Mouse (Mus musculus) spleen, adult 2 months (tissue): ENCODE results near the gene Hist1h2bg. TPM values are rescaled to one million over a fixed set of nuclear protein-coding genes. Genes with fewer than 3 reads are reported as not detected.
"Not testable (repeated sequence)": the region's sequence is repeated elsewhere in the genome, so short reads cannot be mapped to it uniquely, and the experiment has no call there.

ENCODE experiments used
- DNase-seq, 2 experiments: peaks; one replicate each; pipeline versions ENCODE4 v3.0.0 to v3.0.0-alpha.2; 2012 to 2021; ENCODE audit warnings: low spot score in 2 of 2, low read depth in 1 of 2
- H3K27ac ChIP-seq: fragments of 200-500 bp; 2 replicates; pipeline ENCODE4 v1.5.1; 2012; ENCODE audit warnings: low read length, inconsistent platforms; ENCODE audit not compliant: insufficient read depth
- H3K27me3 ChIP-seq: fragments of 200-500 bp; 2 replicates; pipeline ENCODE4 v1.6.1; 2012; ENCODE audit warnings: mild to moderate bottlenecking, moderate library complexity, low read length, inconsistent platforms; ENCODE audit not compliant: control insufficient read depth, insufficient read depth
- H3K36me3 ChIP-seq: fragments of 200-500 bp; 2 replicates; pipeline ENCODE4 v1.6.1; 2012; ENCODE audit warnings: mild to moderate bottlenecking, low read length, inconsistent platforms; ENCODE audit not compliant: control insufficient read depth, insufficient read depth
- H3K4me1 ChIP-seq: fragments of 200-500 bp; 2 replicates; pipeline ENCODE4 v1.6.1; 2011; ENCODE audit warnings: inconsistent platforms; ENCODE audit not compliant: control insufficient read depth, insufficient read depth, insufficient read length
- H3K4me3 ChIP-seq: fragments of 200-500 bp; 2 replicates; pipeline ENCODE4 v1.5.1; 2011; ENCODE audit warnings: mild to moderate bottlenecking, inconsistent platforms; ENCODE audit not compliant: insufficient read depth, insufficient read length; ENCODE audit errors: extremely low read depth
- CTCF ChIP-seq: fragments of 200-500 bp; IDR thresholded peaks from 2 replicates; pipeline ENCODE4 v1.5.1; 2011; ENCODE audit warnings: mild to moderate bottlenecking, inconsistent platforms; ENCODE audit not compliant: insufficient read depth, insufficient read length, insufficient replicate concordance; ENCODE audit errors: extremely low read depth
- POLR2A ChIP-seq: fragments of 200-500 bp; IDR thresholded peaks from 2 replicates; pipeline ENCODE4 v1.6.1; 2011; ENCODE audit warnings: low read depth, low read length, inconsistent platforms
- WGBS: fragments of 180-500 bp; shearing (Covaris S2); methylation state at CpG from one replicate; pipeline ENCODE4 v1.1.7; 2018; 5-methylcytosine and 5-hydroxymethylcytosine counted together
- polyA plus RNA-seq: library from polyadenylated mRNA; depleted of rRNA; stranded (reverse); fragments of >200 nt; gene quantifications from 2 replicates; pipeline ENCODE4 v1.2.3, GENCODE M21; 2012

Gene Hist1h2bg
- polyA plus RNA-seq, 1 experiment = 57.5 TPM

- Histone ChIP-seq H3K4me3 (no peak overlapping the region), H3K27me3 (no peaks in the 10 kb centered on the region), H3K27ac (no peak overlapping the region; the same call in 1 of the 2 replicates), H3K4me1 (peaks cover 3% of the 10 kb centered on the region; the same call in 1 of the 2 replicates), H3K36me3 (no peaks in the 10 kb centered on the region)
- TF ChIP-seq POLR2A = no peak
- no peak for TF ChIP-seq CTCF
- no peak for DNase-seq
Measured at GRCm38 (mm10) chr13:23583387-23584068, 12.3 kb downstream of the Hist1h2bg start.

- H3K4me3 ChIP-seq = peak overlapping the region; percentile 14; the same call in 1 of the 2 replicates
- H3K4me1 ChIP-seq = peaks cover 3% of the 10 kb centered on the region; the same call in 1 of the 2 replicates
- TF ChIP-seq CTCF = no peak
- no peak for TF ChIP-seq POLR2A
- DNase-seq = no peak
- H3K36me3 ChIP-seq = no peaks in the 10 kb centered on the region
- peak overlapping the region; percentile 78 for H3K27ac ChIP-seq
- H3K27me3 ChIP-seq = no peaks in the 10 kb centered on the region
Measured at GRCm38 (mm10) chr13:23584331-23584730, 13.1 kb downstream of the Hist1h2bg start.

- peak; percentile 73 for TF ChIP-seq POLR2A
- TF ChIP-seq CTCF = no peak
- Histone ChIP-seq H3K4me3 (peak overlapping the region; percentile 66), H3K27me3 (no peaks in the 10 kb centered on the region), H3K4me1 (peaks cover 3% of the 10 kb centered on the region; the same call in 1 of the 2 replicates), H3K27ac (peak overlapping the region; percentile 97), H3K36me3 (no peaks in the 10 kb centered on the region)
- WGBS = under 1% methylated on average over 21 of the region's 21 CpGs
- peak in 1 of 2 experiments; percentile 74 for DNase-seq
Measured at GRCm38 (mm10) chr13:23585029-23585441, 13.8 kb downstream of the Hist1h2bg start.

GRCm38 (mm10) chr13:23585442-23586098 lies 14.4 kb downstream of the Hist1h2bg start:
- DNase-seq = peak; percentile 43 to 89
- peak overlapping the region; percentile 97 for H3K27ac ChIP-seq
- H3K4me3 ChIP-seq = peak overlapping the region; percentile 71
- not testable (repeated sequence) for H3K36me3 ChIP-seq, H3K4me1 ChIP-seq, H3K27me3 ChIP-seq
- peak; percentile 81 for TF ChIP-seq POLR2A
- under 1% methylated on average over 33 of the region's 36 CpGs for WGBS

GRCm38 (mm10) chr13:23586099-23586939 lies 15.1 kb downstream of the Hist1h2bg start:
- Histone ChIP-seq H3K27ac (peak overlapping the region; percentile 55), H3K36me3 (no peaks in the 10 kb centered on the region), H3K27me3 (no peaks in the 10 kb centered on the region), H3K4me3 (peak overlapping the region; percentile 47), H3K4me1 (peaks cover 3% of the 10 kb centered on the region; the same call in 1 of the 2 replicates)
- TF ChIP-seq CTCF = no peak
- no peak for TF ChIP-seq POLR2A
- WGBS = 4% methylated on average over 22 of the region's 22 CpGs
- DNase-seq = no peak

- peaks cover 3% of the 10 kb centered on the region; the same call in 1 of the 2 replicates for H3K4me1 ChIP-seq
- 2% methylated on average over 1 of the region's 1 CpGs for WGBS
- no peak for DNase-seq
- no peak overlapping the region for H3K27ac ChIP-seq
- H3K36me3 ChIP-seq = no peaks in the 10 kb centered on the region
- no peaks in the 10 kb centered on the region for H3K27me3 ChIP-seq
- H3K4me3 ChIP-seq = peak overlapping the region; percentile 47; the same call in 1 of the 2 replicates
- TF ChIP-seq POLR2A = no peak
- TF ChIP-seq CTCF = no peak
Measured at GRCm38 (mm10) chr13:23586940-23587225, 15.7 kb downstream of the Hist1h2bg start.
